Mouse (Mus musculus): ENCODE measurements around the gene Iscu.

- TF ChIP-seq GATA1 (IDR thresholded peaks at IDR 0.05; ENCODE audit: low read length) (no peak), TAL1 (IDR thresholded peaks at IDR 0.05; ENCODE audit: low read length) (no peak)
Observed at GRCm38 (mm10) chr5:113728691-113729090, 43.9 kb upstream of the Iscu start.
